Mouse (Mus musculus) cortical plate, adult 2 months (tissue): ENCODE data around the gene Aldoart2.

Experiments used
- CTCF ChIP-seq: fragments of 200-500 bp; IDR thresholded peaks from 2 replicates; pipeline ENCODE4 v1.5.1; 2011; ENCODE audit warnings: mild to moderate bottlenecking, control low read depth, low read length; ENCODE audit not compliant: insufficient read depth; ENCODE audit errors: extremely low read depth
- POLR2A ChIP-seq: fragments of 200-500 bp; IDR thresholded peaks from 2 replicates; pipeline ENCODE4 v1.6.1; 2011; ENCODE audit warnings: mild to moderate bottlenecking, low read length, control low read depth; ENCODE audit not compliant: insufficient read depth; ENCODE audit errors: extremely low read depth

GRCm38 (mm10) chr12:55559184-55559855 is 5.7 kb upstream of the Aldoart2 start:
- TF ChIP-seq CTCF (no peak), POLR2A (no peak)
